Mouse (Mus musculus) adrenal gland (tissue): ENCODE data around the gene Thoc5.

ENCODE experiments used
- intact Hi-C: fragments of 180-260 bp; cut with DNase I; formaldehyde crosslinking; loops from one replicate; pipeline ENCODE4 v1.15.1; 2025
- microRNA-seq, 2 experiments: library from miRNA; unstranded; fragments of <30 nt; microRNA quantifications; one replicate each; pipeline ENCODE4; 2019

The Thoc5 gene

GRCm38 (mm10) chr11:4973871-4974256, 78.7 kb downstream of the Thoc5 start:
- intact Hi-C loops: loop anchor here (2.0 kb wide), 1 partner anchor 57 kb away; no protein-coding TSS in a partner anchor

GRCm38 (mm10) chr11:4974376-4975122, 79.4 kb downstream of the Thoc5 start:
- intact Hi-C loops: loop anchor here (2.0 kb wide), 1 partner anchor 58 kb away; no protein-coding TSS in a partner anchor

DNA sequence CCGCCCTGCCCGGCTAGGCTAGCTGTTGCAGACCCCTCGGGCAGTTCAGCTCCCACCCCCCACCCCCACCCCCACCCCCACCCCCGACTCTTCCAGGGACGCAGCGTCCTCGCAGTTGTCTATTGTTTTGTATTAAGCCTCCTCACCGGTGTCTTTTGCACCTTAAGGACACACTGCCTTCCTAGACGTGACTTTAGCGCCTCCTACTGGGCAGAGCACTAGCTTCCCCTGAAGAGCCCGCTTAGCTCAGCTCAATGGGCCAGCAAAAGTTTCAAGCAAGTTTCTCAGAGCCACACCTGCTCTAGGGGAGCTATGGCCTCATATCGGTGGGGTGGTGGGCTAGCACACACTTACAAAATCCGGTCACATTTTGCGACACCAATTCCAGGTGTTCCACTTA, 80.5 kb downstream of the Thoc5 start:
- intact Hi-C loops: loop anchor here (2.0 kb wide), 1 partner anchor 59 kb away; no protein-coding TSS in a partner anchor

Small RNA genes within 50 kb of the gene (microRNA-seq; reads per million reads assigned to microRNA genes)
- gene Mir6918: 0.25 to 0.80 reads per million in 2 experiments
